Mouse (Mus musculus): ENCODE measurements around the gene Ankrd11. TPM values are rescaled to one million over a fixed set of nuclear protein-coding genes. Genes with fewer than 3 reads are reported as not detected.

Ankrd11 gene
- total RNA-seq, 2 experiments from 2014 or later, result 43.5 to 51.1 TPM

DNA sequence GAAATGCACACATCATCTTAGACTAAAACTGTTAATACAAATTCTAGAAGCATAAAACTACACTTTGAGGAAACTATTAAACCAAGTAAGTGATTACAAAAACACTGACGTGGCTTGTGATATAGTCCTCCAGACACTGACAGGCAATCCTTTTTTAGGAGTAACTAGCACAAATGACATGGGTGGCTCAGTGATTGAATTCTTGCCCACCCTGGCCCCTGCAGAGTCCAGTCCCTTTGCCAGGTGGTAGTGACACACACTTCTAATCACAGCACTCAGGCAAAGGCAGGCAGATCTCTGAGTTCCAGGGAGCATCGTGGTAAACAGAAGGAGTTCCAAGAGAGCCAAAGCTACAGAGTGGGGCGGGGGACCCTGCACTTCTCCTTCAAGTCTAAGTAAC is 36.7 kb downstream of the Ankrd11 start:
- no peak for DNase-seq

DNA sequence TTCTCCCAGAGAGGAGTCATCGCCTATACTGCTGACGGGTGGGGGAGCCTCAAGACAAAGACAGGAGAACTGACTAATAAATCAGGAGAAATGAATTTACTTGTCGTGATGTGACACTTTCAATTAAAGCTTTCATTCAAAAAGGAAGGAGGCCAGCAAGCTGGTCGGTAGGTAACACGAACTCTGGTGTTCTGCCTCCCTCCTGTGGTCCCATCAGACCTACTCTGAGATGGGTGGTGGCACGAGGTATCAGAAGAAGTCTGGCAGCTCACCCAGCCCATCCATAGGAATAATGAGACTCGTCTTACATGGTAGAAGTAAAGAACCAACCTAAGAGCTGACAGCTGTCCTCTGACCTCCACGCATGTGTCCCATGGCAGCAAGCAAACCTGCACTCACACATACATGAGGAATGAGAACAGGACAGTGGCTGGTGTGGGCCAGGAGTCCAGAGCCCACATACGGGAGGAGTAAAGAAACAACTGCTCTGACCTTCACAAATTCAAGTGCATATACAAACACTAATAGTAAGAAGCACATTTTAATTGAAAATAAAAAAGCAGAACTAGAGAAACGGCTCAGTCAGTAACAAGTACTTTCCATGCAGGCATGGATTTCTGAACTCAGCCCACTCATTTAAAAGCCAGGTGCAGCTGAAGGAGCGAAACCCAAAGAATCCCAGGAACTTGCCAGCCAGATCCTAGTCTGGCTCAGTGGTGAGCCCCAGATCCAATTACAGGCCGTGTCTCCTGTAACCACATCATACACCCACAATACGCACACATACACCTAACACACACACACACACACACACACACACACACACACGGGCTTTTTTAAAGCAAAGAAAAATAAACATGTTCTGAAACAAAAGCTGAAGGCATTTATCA is 37.8 kb downstream of the Ankrd11 start:
- no peak for DNase-seq

DNA sequence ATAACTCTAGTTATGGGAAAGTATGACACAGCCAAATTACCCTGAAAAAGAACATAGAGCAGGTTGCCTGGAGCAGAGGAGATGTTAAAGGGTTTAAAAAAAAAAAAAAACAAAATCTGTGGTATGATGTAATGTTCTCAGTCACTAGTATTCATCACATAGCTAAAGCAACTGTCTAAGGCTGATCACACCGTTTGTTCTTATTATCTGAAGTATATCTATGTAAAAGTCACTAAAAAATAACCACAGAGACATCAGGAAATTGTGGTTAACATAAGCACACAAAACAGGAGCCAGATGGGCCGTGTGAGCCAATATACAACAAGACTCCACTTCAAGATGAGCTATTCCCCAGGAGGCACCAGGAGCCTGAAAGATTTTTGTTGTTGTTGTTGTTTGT is 41.8 kb downstream of the Ankrd11 start:
- no peak for DNase-seq

DNA sequence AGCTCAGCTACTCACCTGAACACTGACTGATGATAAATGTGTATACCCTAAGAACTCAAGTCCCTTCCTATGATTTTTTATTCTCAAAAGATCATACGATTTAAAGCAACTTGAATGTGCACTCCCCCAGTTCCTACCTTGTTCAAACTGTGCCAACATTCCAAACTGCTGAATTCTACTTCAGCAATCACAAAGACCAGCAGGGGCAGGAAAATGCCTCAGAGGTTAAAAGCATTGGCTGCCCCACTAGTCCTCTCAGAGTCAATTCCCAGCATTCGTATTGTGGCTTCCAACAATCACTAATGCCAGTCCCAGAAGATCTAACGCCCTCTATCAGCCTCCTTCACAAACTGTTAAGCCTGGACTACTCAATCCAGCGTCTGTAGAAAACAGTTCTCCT is 44.1 kb downstream of the Ankrd11 start:
- no peak for DNase-seq

DNA sequence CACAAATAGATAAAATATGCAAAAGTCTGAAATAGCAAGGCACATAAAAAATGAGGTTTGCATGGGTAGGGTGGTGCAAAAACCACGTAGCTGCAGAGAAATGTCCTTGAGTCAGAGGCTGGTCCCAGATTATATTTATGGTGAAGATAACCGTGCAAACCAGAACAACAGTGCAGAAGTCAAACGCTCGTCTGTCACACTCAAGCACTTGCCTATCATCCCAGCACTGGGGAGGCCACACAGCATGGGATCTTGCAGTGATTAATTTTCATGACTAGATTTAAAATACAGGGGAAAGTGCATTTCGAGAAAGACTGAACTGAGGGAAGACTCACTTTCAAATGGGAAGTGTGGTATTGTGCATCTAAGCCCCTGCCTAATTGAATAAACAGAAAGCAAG is 48.3 kb downstream of the Ankrd11 start:
- no peak for DNase-seq

DNA sequence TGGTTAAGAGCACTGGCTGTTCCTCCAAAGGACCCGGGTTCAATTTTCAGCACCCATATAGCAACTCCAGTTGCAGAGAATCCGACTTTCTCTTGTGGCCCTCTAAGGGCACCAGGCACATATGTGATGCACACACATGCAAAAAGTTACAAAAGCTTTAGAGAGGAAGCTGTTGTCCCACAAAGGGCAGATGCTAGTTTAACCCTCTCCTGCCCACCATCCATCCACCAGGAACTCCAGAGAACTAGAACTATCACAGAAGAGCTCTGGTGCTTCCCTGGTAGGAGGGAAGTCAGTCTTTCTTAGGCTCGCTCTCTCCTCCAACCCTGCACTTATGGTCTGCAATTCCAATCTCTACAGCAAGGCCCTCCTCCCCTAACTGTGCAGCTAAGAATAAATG is 49.0 kb downstream of the Ankrd11 start:
- no peak for DNase-seq

DNA sequence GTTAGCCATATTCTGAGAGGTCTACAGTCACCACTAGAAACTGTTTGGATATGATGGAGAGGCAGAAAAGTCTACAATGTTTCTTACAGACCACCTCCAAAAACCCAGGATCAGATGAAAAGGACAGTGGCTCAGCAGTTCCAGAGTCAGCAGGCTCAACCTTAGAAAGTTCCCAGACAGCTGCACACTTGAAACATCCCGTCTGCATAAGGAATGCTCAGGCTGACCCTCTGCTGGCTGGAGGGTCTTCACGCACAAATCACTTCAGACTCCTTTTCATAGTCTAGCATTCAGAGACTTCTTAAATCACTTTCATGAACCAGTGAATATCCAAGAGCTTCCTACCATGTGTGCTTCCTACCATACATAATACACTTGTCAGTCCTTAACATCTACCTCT is 49.8 kb downstream of the Ankrd11 start:
- no peak for DNase-seq

DNA sequence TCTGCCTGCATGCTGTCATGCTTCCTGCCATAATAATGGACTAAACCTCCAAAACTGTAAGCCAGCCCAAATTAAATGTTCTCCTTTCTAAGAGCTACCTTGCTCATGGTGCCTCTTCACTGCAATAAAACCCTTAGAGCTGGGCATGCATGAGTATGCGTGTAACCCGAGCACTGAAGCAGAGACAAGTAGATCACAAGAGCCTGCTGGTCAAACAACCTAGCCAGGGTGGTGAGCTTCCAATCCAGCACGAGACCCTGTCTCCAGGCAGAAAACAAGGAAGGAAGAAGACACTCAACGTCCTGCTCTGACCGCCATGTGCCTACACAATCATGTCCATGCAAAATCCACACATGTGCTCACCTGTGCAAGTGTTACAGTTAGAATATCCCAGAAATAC is 50.7 kb downstream of the Ankrd11 start:
- DNase-seq, result no peak

DNA sequence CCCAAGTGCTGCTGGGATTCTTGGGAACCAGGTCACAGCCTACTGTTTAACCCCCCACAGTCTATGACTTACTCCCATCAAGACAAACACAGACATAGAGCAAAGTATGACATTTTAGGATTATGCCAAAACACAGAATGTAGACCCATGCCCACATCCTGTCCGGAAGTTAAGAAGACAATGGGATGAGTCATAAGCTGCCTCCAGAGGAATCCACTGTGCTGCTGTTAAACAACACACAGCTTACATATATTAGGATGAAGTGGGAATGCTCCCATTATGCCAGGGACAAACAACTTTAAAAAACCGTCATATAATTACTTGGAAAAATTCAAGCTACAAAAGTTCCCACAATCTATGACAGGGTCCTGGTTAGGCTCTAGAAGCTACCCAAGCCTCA is 52.1 kb downstream of the Ankrd11 start:
- DNase-seq, result no peak

DNA sequence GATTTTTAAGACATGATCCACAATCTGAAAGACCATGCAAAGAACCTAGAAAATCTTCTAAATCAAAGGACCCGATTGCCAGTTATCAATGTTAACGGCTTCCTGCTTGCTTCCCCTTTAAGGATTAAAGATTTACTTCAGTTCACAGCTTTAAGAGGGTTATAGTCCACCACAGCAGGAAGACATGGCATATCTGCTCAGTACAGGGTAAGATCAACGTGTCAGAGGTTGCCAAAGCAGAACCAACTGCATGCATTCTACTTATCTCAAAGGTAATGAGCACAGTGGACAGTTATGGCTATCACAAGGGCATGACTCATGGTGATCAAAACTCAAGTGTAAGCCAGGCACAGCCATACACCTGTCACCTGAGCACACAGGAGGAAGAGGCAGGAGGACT is 53.1 kb downstream of the Ankrd11 start:
- DNase-seq, result no peak

DNA sequence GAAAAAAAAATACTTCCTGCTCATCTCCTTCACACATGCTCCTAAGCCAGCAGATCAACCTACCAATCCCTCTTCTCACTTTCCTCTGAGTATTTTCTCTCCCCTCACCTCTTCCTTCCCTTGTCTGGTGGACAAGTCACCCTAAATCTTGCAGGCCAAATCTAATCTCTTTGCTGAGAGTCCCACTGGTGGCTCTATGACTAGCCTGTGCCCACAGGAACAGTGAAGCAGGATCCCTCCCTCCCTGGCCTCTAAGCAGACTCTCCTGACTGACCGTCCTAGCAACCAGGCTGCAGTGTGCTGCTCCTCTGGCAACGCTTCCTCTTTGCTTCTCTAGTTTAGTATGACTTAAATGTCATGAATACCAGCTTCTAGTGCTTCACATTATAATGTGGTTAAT is 54.8 kb downstream of the Ankrd11 start:
- no peak for DNase-seq

DNA sequence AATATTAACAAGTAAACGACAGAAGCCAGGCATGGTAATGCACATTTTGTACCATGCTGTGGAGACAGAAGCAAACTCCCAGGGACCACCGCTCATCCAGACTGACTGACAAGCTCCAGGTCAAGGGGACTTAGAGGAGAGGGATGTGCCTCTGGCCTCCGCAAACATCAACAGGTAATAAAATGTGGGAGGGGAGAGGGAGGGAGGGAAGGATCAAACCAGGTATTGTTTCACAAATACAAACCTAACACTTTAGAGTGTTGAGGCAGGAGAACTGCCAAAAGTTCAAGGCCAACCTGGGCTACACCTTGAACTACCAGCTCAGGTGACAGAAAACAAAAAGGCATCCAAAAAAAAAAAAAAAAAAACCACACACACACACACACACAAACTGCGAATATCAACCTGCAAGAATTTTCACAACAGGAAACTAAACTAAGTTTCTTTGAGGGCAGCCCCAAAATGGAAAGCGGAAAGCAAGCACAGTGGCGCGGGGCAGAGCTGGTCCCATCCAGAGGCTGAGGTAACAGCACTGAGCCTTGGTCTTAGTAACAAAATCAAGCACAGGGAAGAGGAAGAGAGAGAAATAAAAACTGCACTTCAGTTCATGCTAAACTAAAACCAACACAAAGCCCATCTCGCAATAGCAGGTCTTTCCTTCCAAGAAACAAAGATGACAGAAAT is 55.4 kb downstream of the Ankrd11 start:
- no peak for DNase-seq

DNA sequence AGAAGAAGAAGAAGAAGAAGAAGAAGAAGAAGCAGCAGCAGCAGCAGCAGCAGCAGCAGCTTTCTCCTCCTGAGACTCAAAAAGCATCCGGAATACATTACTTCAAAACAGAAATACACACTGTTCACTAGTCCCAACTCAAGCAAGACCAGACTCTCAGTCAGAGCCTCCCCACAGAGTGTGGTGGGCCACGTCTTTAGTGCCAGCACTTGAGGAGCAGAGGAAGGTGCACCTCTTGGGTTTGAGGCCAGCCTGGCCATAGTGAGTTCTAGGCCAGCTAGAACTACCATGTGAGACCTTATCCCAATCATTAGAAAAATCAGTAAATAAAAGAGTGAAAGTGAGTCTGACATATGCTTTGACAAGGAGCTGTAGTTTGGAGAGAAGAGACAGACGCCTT is 57.9 kb downstream of the Ankrd11 start:
- no peak for DNase-seq

DNA sequence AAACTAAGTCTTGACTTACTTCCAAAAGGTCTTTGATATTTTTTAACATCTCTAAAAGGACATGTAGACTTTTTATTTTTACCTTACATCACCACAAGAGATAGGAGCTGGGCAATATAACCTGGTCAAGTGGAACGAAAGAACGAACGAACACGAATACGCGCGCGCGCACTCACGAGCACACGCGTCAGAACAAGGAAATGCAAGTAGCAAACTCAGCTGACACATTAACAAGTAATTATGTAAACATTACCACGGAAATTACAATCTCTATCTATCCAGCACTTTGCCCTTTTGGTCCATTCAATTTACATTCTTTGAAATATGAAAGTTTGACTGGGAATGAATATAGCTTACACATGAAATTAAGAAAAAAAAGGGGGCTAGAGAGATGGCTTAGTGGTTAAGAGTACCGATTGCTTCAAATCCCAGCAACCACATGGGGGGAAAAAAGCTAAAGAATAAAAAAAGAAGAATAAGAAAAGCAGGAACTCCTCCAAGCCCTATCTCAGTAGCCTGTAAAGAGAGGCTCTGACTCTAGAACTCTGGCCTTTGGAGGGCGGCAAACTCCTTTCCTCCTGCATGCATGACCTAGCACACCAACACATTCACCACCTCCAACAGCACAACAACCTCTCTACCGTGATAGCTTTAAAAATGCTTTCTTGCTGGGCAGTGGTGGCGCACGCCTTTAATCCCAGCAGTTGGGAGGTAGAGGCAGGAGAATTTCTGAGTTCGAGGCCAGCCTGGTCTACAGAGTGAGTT is 58.7 kb downstream of the Ankrd11 start:
- DNase-seq, result no peak

DNA sequence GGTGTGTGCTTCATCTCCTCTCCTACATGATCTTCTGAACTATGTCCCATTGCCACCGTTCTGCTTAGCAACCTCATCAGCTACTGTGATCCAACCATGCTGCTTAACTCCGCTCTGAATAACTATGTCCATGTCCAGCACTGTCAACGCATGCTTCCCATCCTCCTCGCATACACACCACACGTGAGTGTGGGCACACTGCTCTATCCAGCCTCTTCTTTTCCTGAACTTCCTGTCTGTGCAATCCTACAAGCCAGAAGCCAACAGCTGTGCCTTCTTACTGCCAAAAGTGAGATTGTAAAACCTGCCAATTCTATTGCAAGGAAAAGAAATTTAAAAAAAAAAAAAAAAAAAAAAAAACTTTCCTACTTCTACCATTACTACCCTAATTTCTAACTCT is 60.4 kb downstream of the Ankrd11 start:
- no peak for DNase-seq

DNA sequence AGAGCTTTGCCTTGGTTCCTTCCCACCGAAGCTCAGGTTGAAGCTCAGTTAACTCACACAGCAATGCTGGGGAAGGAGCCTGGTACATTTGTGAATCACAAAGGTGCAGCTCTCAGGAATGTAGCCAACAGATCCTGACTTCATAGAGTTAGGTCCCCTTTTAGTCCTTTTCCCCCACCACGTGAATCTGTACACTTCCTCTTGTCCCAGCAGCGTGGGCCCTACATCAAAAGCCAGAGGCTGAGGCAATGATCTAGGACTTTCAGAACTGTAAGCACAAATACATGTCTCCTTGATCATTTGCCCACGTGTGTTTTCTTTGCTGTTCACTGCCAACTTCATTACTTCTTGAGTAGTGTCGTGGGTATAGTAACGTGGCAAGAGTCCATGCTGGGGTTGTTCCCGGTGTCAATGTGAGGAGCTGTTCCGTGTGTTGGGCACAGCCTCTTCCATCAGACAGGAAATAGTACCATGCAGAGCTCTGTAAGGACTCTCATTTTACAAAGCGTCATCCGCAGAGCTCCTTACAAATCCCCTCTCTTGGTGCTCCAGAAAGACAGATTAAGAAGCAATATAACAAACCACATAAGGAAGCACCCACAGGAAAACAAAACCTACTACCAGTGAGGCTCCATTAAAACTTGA is 62.1 kb downstream of the Ankrd11 start:
- no peak for DNase-seq

DNA sequence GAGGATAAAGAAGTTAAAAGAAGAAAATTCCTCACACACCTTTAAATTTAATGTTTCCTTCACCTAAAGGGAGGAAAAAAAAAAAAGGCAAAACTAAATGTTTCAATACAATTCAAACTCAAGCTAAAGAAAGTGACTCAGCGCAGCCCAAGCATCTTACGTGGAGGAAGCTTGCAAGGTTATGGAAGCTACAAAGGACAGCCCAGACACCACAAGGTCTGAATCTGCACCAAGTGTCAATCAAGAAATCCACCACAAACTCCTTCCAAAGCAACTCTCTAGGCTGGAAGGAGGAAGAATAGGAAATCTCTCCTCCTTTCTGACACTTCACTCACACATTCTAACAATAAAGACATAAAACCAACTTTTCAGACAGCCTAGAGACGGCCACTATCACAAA is 62.7 kb downstream of the Ankrd11 start:
- no peak for DNase-seq

DNA sequence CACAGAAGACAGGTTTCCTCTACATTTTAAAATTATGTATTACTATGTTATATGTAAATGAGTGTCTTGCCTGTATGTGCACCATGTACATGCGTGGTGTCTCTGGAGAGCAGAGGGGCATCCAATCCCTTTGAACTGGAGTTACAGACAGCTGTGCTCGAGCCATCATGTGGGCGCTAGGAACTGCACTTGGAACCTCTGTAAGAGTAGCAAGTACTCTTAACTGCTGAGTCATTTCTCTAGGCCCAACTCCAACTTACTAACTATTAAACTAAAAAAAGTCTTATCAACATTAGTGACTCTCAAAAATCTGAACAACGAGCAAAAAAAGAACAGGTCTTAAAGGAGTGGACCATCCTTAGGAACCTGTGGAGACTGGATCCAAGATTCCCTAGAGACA is 66.0 kb downstream of the Ankrd11 start:
- DNase-seq, result no peak

DNA sequence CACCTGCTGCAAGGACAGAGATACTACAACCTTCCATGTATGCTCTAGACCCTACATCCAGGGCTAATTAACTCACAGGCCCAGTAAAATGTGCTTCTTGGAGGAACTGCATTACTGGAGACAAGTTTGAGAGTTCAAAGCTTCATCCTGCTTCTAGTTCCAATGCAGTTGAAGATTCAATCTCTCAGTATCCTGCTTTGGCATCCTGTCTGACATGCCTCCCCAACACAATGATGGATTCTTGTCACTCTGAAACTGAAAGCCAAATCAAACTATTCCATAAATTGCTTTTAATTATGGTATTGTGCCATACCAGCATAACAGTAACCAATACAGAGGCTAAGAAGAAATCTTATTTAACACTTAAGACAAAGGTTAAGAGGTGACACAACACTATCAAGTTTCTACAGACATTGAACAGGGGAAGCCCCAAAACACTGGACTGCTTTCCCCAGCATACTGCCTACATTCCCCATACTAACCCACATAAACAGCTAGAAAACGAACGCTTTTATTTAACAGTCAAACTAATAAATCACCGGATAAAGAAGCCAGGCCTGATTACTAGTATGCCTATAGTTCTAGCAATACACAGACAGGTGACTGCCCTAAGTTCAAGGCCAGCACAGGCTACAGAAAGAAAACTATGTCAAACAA is 72.0 kb downstream of the Ankrd11 start:
- no peak for DNase-seq

DNA sequence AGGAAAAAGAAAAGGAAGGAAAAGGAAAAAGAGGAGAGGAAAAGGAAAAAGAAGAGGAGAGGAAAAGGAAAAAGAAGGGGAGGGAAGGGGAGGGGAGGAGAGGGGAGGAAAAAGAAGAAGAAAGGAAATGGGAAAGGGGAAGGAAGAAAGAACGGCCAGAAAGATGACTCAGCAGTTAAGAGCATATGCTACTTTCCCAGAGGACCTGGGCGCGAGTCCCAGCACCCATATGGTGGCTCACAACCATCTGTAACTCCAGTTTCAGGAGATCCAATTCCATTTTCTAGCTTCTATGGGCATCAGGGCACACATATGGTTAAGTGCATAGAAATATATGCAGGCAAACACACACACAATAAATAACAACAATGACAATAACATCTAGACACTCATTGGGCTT is 73.9 kb downstream of the Ankrd11 start:
- DNase-seq, result no peak

DNA sequence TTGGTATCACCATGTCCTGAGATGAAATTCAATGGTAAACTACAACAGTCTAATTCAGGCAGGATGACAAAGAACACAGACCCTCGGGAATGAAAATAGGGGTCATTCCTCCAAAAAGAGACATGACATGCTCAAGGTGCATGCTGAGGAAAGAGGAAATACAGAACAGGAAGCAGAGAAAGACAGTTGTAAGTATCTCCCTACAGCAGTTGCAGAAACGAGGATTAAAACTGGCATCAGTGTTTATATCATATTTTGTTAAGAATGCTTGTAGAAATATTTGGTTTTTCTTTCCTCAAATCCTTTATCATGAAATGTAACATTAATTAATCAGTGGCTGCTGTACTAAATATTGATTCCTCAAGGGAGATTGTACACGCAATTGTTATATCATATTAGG is 75.4 kb downstream of the Ankrd11 start:
- DNase-seq, result no peak

DNA sequence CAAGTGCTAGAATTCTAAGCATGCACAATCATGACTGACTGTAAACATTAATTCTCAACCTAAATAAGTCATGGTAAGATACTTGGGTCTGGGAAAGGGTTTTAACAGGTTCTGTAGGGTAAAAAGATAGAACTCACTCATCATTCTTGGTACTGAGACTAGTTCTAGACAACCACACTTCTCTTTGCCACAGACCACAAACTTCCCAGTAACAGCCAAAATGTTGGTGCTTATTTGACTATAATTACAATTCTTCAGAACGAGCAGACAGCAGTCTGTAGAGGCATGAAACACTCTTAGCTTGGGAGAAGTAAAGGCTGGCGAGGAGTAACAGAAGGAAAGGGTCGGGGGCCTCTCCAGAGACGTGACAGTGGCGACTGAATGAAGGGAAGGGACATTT is 80.0 kb downstream of the Ankrd11 start:
- no peak for DNase-seq
